Mouse (Mus musculus): ENCODE measurements around the gene Dnpep. TPM values are rescaled to one million over a fixed set of nuclear protein-coding genes. Genes with fewer than 3 reads are reported as not detected.

The Dnpep gene
- total RNA-seq (2014; rRNA removed) (135 and 164 TPM in 2 replicates), polyA plus RNA-seq (2015; fragmentation: Nextera tagmentation; extraction: Ambion mirVana) (140 and 156 TPM in 2 replicates)

DNA sequence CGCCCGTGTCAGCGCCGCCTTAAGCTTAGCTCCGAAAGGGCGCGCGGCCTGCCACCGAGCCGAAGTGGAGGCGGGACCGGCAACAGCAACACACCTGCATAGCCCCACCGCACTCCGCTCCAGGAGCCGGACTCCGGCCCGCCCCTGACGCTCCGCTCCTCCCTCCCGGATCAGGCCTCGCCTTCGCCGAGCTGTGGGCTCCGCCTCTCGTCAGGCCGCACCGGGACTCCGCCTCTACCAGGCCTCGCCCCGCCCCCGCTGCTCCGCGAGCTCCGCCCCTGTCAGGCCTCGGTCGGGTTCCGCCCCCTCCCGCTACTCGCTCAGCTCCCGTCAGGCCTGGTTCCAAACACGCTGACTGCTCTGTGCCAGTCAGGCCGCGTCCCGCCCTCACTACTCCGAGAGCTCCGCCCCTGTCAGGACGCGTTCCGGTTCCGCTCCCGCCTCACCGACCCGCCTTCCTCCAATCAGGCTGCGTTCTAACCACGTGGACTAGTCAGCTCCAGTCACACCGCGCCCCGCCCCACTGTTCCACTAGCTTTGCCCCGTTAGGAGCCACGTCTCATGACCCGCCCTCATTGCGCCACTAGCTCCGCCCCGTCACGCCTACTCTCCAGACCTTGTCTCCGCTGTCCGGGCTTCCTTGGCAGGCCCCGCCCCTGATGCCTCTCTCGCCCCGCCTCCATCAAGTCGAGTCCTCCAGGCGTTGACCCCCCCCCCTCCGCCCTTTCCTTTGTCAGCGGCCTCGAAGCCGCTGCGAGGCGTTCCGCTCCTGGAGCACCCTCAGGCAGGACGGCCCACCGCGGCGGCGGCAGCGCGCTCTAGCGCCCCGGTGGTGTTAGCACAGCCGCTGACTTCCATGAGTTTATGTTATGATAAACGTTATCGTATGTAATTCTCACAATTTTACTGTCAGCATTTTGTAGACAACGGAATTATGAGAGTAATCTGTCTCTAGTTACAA, at the start of gene Dnpep:
Gene Dnpep, minus strand, starts transcription at position 750 of the 961 bp plus-strand sequence.
- H3K36me3 ChIP-seq (ENCODE audit: insufficient read depth): peaks cover 26% of the 10 kb centered on the region
- peak within 1 kb of the TSS; percentile 72 for H3K4me2 ChIP-seq (ENCODE audit: low read depth)
- peak within 1 kb of the TSS; percentile 73 for H3K4me3 ChIP-seq (ENCODE audit: low read depth, low read length)
- no peaks in the 10 kb centered on the region for H3K27me3 ChIP-seq (ENCODE audit: insufficient read depth, low read length)
- H3K4me1 ChIP-seq (ENCODE audit: insufficient read depth): peaks cover 7% of the 10 kb centered on the region; the same call in 1 of the 2 replicates
- peak; percentile 85 for TF ChIP-seq CTCF (IDR thresholded peaks at IDR 0.05; ENCODE audit: low read depth)
- peak within 1 kb of the TSS; percentile 81 for H3K27ac ChIP-seq (ENCODE audit: low read depth, low read length)
- 1% methylated on average over 89 of the region's 92 CpGs for whole genome bisulfite sequencing
- peak within 1 kb of the TSS; percentile 72 for H3K9ac ChIP-seq
- ATAC-seq (peak; percentile 97), DNase-seq (peak; percentile 100)
- no peaks in the 10 kb centered on the region for H3K9me3 ChIP-seq (ENCODE audit: low read length)

DNA sequence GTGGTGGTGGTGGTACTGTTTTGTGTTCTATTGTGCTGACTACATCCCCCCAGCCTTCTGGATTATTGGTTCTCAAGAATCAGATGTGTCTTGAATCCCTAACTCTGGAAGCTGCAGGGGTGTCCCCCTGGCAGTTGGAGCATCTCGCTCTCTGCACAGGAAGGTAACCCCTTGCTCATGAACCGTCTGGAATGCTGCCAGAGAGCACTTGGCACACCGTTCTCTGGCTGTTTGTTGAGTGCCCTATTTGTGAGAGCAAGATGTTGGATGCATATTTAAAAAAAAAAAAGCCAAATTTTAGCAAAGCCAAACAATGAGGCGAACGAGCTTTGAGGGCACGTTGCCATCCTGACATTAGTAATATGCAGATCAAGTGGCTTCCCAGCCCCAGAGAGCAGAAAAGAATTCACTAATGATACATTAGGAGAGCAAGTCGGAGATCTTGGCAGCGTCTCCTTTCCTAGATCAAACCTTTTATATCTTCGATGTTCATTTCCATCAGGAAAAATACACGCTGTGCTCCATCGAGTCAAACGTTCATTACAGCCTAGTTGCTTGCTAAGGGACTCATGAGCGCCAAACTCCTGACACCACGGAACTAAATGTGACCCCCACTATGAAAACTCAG, 47.8 kb upstream of the Dnpep start:
- peak; percentile 47; the same call in 1 of the 2 replicates for ATAC-seq
- no peak for TF ChIP-seq CTCF (IDR thresholded peaks at IDR 0.05; ENCODE audit: low read depth)
- Histone ChIP-seq H3K4me2 (ENCODE audit: low read depth) (no peak overlapping the region), H3K27ac (ENCODE audit: low read depth, low read length) (no peak overlapping the region), H3K9ac (no peak overlapping the region), H3K4me3 (ENCODE audit: low read depth, low read length) (no peak overlapping the region), H3K9me3 (ENCODE audit: low read length) (no peaks in the 10 kb centered on the region), H3K27me3 (ENCODE audit: insufficient read depth, low read length) (peaks cover 20% of the 10 kb centered on the region), H3K36me3 (ENCODE audit: insufficient read depth) (no peaks in the 10 kb centered on the region), H3K4me1 (ENCODE audit: insufficient read depth) (peaks cover 6% of the 10 kb centered on the region; the same call in 1 of the 2 replicates)
- WGBS: 23% methylated on average over 14 of the region's 14 CpGs
- DNase-seq: peak; percentile 55

DNA sequence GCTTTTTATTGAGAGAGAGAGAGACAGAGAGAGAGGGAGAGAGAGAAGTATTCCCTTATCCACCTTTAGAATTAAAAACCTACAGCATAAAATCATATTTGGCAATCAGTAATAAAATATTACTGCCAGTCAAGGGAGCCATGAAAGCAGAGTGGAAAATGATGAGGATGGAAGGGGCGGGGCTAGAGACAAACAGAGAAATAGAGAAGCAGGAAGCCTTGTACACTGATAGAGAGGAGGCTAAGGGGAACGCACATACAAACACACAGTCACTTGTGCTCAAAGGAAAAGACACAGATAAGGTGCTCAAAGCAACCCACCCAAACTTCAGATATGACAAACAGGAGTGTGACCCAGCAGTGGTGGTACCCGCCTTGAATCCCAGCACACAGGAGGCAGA, 46.1 kb upstream of the Dnpep start:
- ATAC-seq (no peak), DNase-seq (no peak)
- Histone ChIP-seq H3K4me1 (ENCODE audit: insufficient read depth) (peaks cover 6% of the 10 kb centered on the region; the same call in 1 of the 2 replicates), H3K27me3 (ENCODE audit: insufficient read depth, low read length) (peaks cover 32% of the 10 kb centered on the region), H3K4me2 (ENCODE audit: low read depth) (no peak overlapping the region), H3K4me3 (ENCODE audit: low read depth, low read length) (no peak overlapping the region), H3K27ac (ENCODE audit: low read depth, low read length) (no peak overlapping the region), H3K9ac (no peak overlapping the region), H3K9me3 (ENCODE audit: low read length) (no peaks in the 10 kb centered on the region), H3K36me3 (ENCODE audit: insufficient read depth) (no peaks in the 10 kb centered on the region)
- WGBS: 87% methylated on average over 3 of the region's 3 CpGs
- TF ChIP-seq CTCF (IDR thresholded peaks at IDR 0.05; ENCODE audit: low read depth): no peak

DNA sequence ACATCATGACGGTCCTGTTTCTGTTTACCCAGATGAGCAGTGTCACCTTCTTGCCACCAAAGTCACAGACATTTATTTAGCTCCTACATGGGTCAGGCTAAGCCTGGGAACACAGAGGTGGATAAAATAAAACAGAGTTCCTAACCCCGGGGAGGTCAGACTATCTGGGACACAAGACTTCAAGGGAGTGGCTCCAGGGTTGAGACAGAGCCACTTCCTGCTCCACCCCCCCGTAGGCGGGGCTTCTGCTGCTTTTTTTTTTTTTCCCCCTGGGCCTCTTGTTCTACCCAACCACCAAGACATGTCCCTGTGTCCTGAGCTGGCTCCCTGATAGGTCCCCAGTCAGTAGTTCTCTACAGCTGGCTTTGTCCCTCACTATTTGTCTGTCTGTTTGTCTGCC, 44.0 kb upstream of the Dnpep start:
- no peaks in the 10 kb centered on the region for H3K9me3 ChIP-seq (ENCODE audit: low read length)
- WGBS: 37% methylated on average over 4 of the region's 4 CpGs
- peaks cover 6% of the 10 kb centered on the region; the same call in 1 of the 2 replicates for H3K4me1 ChIP-seq (ENCODE audit: insufficient read depth)
- no peak overlapping the region for H3K4me2 ChIP-seq (ENCODE audit: low read depth)
- no peaks in the 10 kb centered on the region for H3K36me3 ChIP-seq (ENCODE audit: insufficient read depth)
- H3K4me3 ChIP-seq (ENCODE audit: low read depth, low read length): no peak overlapping the region
- TF ChIP-seq CTCF (IDR thresholded peaks at IDR 0.05; ENCODE audit: low read depth): no peak
- H3K27me3 ChIP-seq (ENCODE audit: insufficient read depth, low read length): peaks cover 32% of the 10 kb centered on the region
- DNase-seq: no peak
- no peak overlapping the region for H3K9ac ChIP-seq
- ATAC-seq: no peak
- H3K27ac ChIP-seq (ENCODE audit: low read depth, low read length): no peak overlapping the region

DNA sequence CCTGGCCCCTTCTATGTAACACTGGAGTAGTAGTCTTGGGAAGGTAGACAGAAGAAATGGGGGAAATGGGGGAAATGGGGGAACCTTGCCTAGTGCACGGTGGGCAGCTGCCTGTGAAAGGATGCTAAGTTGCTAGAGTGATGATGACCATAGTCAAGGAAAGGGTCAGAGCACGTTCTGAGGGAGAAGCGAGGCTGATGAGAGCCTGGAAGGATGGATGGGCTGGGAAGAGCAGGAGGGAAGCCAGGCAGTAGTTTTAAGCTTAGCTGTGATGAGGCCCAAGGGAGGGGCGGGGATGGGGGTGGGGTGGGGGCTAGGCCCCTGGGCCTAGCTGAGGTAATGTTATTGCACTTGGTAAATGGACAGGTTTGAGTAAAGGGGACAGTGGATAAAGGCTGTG, 43.3 kb upstream of the Dnpep start:
- no peak for DNase-seq
- no peak for TF ChIP-seq CTCF (IDR thresholded peaks at IDR 0.05; ENCODE audit: low read depth)
- H3K9me3 ChIP-seq (ENCODE audit: low read length): no peaks in the 10 kb centered on the region
- no peak overlapping the region for H3K27ac ChIP-seq (ENCODE audit: low read depth, low read length)
- no peaks in the 10 kb centered on the region for H3K36me3 ChIP-seq (ENCODE audit: insufficient read depth)
- no peak overlapping the region for H3K4me3 ChIP-seq (ENCODE audit: low read depth, low read length)
- no peak for ATAC-seq
- H3K4me2 ChIP-seq (ENCODE audit: low read depth): no peak overlapping the region
- H3K4me1 ChIP-seq (ENCODE audit: insufficient read depth): peaks cover 6% of the 10 kb centered on the region; the same call in 1 of the 2 replicates
- no peak overlapping the region for H3K9ac ChIP-seq
- peaks cover 32% of the 10 kb centered on the region for H3K27me3 ChIP-seq (ENCODE audit: insufficient read depth, low read length)
- 55% methylated on average over 4 of the region's 4 CpGs for whole genome bisulfite sequencing

DNA sequence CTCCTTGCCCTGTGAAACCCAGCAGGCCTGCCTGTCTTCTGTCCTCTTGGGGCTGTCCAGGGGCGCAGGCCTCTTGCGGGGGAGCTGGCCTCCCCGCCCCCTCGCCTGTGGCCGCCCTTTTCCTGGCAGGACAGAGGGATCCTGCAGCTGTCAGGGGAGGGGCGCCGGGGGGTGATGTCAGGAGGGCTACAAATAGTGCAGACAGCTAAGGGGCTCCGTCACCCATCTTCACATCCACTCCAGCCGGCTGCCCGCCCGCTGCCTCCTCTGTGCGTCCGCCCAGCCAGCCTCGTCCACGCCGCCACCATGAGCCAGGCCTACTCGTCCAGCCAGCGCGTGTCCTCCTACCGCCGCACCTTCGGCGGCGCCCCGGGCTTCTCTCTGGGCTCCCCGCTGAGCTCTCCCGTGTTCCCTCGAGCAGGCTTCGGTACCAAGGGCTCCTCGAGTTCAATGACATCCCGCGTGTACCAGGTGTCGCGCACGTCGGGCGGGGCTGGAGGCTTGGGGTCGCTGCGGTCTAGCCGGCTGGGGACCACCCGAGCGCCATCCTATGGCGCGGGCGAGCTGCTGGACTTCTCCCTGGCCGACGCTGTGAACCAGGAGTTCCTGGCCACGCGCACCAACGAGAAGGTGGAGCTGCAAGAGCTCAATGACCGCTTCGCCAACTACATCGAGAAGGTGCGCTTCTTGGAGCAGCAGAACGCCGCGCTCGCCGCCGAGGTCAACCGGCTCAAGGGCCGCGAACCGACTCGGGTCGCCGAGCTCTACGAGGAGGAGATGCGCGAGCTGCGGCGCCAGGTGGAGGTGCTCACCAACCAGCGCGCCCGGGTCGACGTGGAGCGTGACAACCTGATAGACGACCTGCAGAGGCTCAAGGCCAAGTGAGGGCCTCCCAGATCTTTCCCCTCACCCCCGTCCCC, 42.6 kb upstream of the Dnpep start, which contains the start of gene Des:
Gene Des, plus strand, starts transcription at position 218 of the 920 bp plus-strand sequence.
- WGBS: 5% methylated on average over 80 of the region's 80 CpGs
- no peak for TF ChIP-seq CTCF (IDR thresholded peaks at IDR 0.05; ENCODE audit: low read depth)
- Histone ChIP-seq H3K4me2 (ENCODE audit: low read depth) (peak within 1 kb of the TSS; percentile 37), H3K4me3 (ENCODE audit: low read depth, low read length) (peak within 1 kb of the TSS; percentile 17; the same call in 1 of the 2 replicates), H3K27me3 (ENCODE audit: insufficient read depth, low read length) (peaks cover 32% of the 10 kb centered on the region), H3K9ac (no peak within 1 kb of the TSS), H3K36me3 (ENCODE audit: insufficient read depth) (no peaks in the 10 kb centered on the region), H3K27ac (ENCODE audit: low read depth, low read length) (no peak within 1 kb of the TSS), H3K4me1 (ENCODE audit: insufficient read depth) (peaks cover under 1% of the 10 kb centered on the region; the same call in 1 of the 2 replicates), H3K9me3 (ENCODE audit: low read length) (no peaks in the 10 kb centered on the region)
- ATAC-seq: no peak
- DNase-seq: no peak

All from forebrain, postnatal 0 days (tissue).